Mouse (Mus musculus) thymus, postnatal 14 days (tissue): Measurements from ENCODE around the gene Phip.

Experiments
- DNase-seq: peaks from one replicate; pipeline ENCODE4 v3.0.0; 2021

The Phip gene

GRCm38 (mm10) chr9:82867698-82868097 is 107.6 kb downstream of the Phip start:
- DNase-seq: no peak

- no peak for DNase-seq
Measured at GRCm38 (mm10) chr9:82866121-82866520, 109.2 kb downstream of the Phip start.

- DNase-seq: no peak
Measured at GRCm38 (mm10) chr9:82861775-82862430, 113.4 kb downstream of the Phip start.

GRCm38 (mm10) chr9:82861316-82861715 is 114.0 kb downstream of the Phip start:
- no peak for DNase-seq

- DNase-seq: no peak
Measured at GRCm38 (mm10) chr9:82860805-82861204, 114.5 kb downstream of the Phip start.

GRCm38 (mm10) chr9:82856241-82856640 is 119.1 kb downstream of the Phip start:
- DNase-seq: no peak

GRCm38 (mm10) chr9:82854973-82855614 is 120.2 kb downstream of the Phip start:
- peak; percentile 56 for DNase-seq

GRCm38 (mm10) chr9:82854040-82854439 is 121.3 kb downstream of the Phip start:
- DNase-seq: peak; percentile 38

GRCm38 (mm10) chr9:82842671-82843070 is 132.6 kb downstream of the Phip start:
- no peak for DNase-seq

- DNase-seq: no peak
Measured at GRCm38 (mm10) chr9:82835921-82836320, 139.4 kb downstream of the Phip start.

- DNase-seq: no peak
Measured at GRCm38 (mm10) chr9:82831891-82832290, 143.4 kb downstream of the Phip start.

GRCm38 (mm10) chr9:82829693-82830430 is 145.5 kb downstream of the Phip start:
- peak; percentile 92 for DNase-seq

- no peak for DNase-seq
Measured at GRCm38 (mm10) chr9:82829007-82829689, 146.2 kb downstream of the Phip start, which contains the start of gene Irak1bp1. Gene Irak1bp1, plus strand, starts transcription at chr9:82829540.

- DNase-seq: no peak
Measured at GRCm38 (mm10) chr9:82826426-82826825, 148.9 kb downstream of the Phip start.
